Mouse (Mus musculus): ENCODE results near the gene Zfp579.
"Not testable (repeated sequence)": the region's sequence is repeated elsewhere in the genome, so short reads cannot be mapped to it uniquely, and the experiment has no call there.

Zfp579 gene

GRCm38 (mm10) chr7:4996003-4996895, at the start of gene Zfp579:
TSS of gene Zfp579 (minus strand) at chr7:4996158.
- DNase-seq (ENCODE audit: low read depth, low spot score) = peak; percentile 91

- no peak for DNase-seq (ENCODE audit: low read depth, low spot score)
Measured at GRCm38 (mm10) chr7:5044981-5045380, 49.0 kb upstream of the Zfp579 start.

- no peak for DNase-seq (ENCODE audit: low read depth, low spot score)
Measured at GRCm38 (mm10) chr7:5038940-5039339, 43.0 kb upstream of the Zfp579 start.

- DNase-seq (ENCODE audit: low read depth, low spot score) = peak; percentile 86
Measured at GRCm38 (mm10) chr7:5038109-5038732, 42.3 kb upstream of the Zfp579 start, which contains the start of gene Zfp784. TSS of gene Zfp784 (minus strand) at chr7:5038446.

GRCm38 (mm10) chr7:5037467-5037866, 41.5 kb upstream of the Zfp579 start:
- DNase-seq (ENCODE audit: low read depth, low spot score) = no peak

GRCm38 (mm10) chr7:5037026-5037425, 41.1 kb upstream of the Zfp579 start:
- no peak for DNase-seq (ENCODE audit: low read depth, low spot score)

GRCm38 (mm10) chr7:5036136-5036535, 40.2 kb upstream of the Zfp579 start:
- no peak for DNase-seq (ENCODE audit: low read depth, low spot score)

- no peak for DNase-seq (ENCODE audit: low read depth, low spot score)
Measured at GRCm38 (mm10) chr7:5035628-5036027, 39.7 kb upstream of the Zfp579 start.

- DNase-seq (ENCODE audit: low read depth, low spot score) = no peak
Measured at GRCm38 (mm10) chr7:5033818-5034217, 37.9 kb upstream of the Zfp579 start, which contains the start of gene 4632433K11Rik. TSS of gene 4632433K11Rik (plus strand) at chr7:5034118.

GRCm38 (mm10) chr7:5031496-5031895, 35.5 kb upstream of the Zfp579 start:
- DNase-seq (ENCODE audit: low read depth, low spot score) = no peak

- no peak for DNase-seq (ENCODE audit: low read depth, low spot score)
Measured at GRCm38 (mm10) chr7:5030554-5031275, 34.8 kb upstream of the Zfp579 start.

- DNase-seq (ENCODE audit: low read depth, low spot score) = no peak
Measured at GRCm38 (mm10) chr7:5029946-5030345, 34.0 kb upstream of the Zfp579 start.

- no peak for DNase-seq (ENCODE audit: low read depth, low spot score)
Measured at GRCm38 (mm10) chr7:5029543-5029942, 33.6 kb upstream of the Zfp579 start.

- DNase-seq (ENCODE audit: low read depth, low spot score) = no peak
Measured at GRCm38 (mm10) chr7:5021197-5021596, 25.2 kb upstream of the Zfp579 start.

- no peak for DNase-seq (ENCODE audit: low read depth, low spot score)
Measured at GRCm38 (mm10) chr7:5020685-5021084, 24.7 kb upstream of the Zfp579 start.

GRCm38 (mm10) chr7:5020000-5020681, 24.2 kb upstream of the Zfp579 start, which contains the start of the genes Zfp865 and Ccdc106:
TSS of gene Zfp865 (plus strand) at chr7:5020376.
TSS of gene Ccdc106 (plus strand) at chr7:5020553.
- peak; percentile 99 for DNase-seq (ENCODE audit: low read depth, low spot score)

GRCm38 (mm10) chr7:5019576-5019975, 23.6 kb upstream of the Zfp579 start:
- DNase-seq (ENCODE audit: low read depth, low spot score) = not testable (repeated sequence)

GRCm38 (mm10) chr7:5017931-5018330, 22.0 kb upstream of the Zfp579 start:
- no peak for DNase-seq (ENCODE audit: low read depth, low spot score)

GRCm38 (mm10) chr7:5017352-5017751, 21.4 kb upstream of the Zfp579 start:
- DNase-seq (ENCODE audit: low read depth, low spot score) = no peak

GRCm38 (mm10) chr7:5016920-5017319, 21.0 kb upstream of the Zfp579 start:
- no peak for DNase-seq (ENCODE audit: low read depth, low spot score)

- no peak for DNase-seq (ENCODE audit: low read depth, low spot score)
Measured at GRCm38 (mm10) chr7:5016057-5016456, 20.1 kb upstream of the Zfp579 start.

Data from forelimb bud, embryonic 11.5 days (tissue).